Mouse (Mus musculus) E14TG2a.4 (cell line): ENCODE results near the gene Fars2.

Experiments
- H3K27me3 ChIP-seq: 2 replicates; pipeline ENCODE4 v1.6.1; 2014; ENCODE audit warnings: low read length, control low read depth; ENCODE audit not compliant: insufficient read depth
- H3K36me3 ChIP-seq: 2 replicates; pipeline ENCODE4 v1.6.1; 2014; ENCODE audit warnings: low read length, control low read depth; ENCODE audit not compliant: insufficient read depth
- H3K4me1 ChIP-seq: replicated peaks from 2 replicates; pipeline ENCODE4 v1.6.1; 2014; ENCODE audit warnings: low read depth, low read length, control low read depth
- H3K4me3 ChIP-seq: replicated peaks from 2 replicates; pipeline ENCODE4 v1.5.1; 2014; ENCODE audit warnings: mild to moderate bottlenecking, low read length
- H3K9me3 ChIP-seq: 2 replicates; pipeline ENCODE4 v1.6.1; 2014; ENCODE audit warnings: low read length, control low read depth
- CTCF ChIP-seq: conservative IDR thresholded peaks from 2 replicates; pipeline ENCODE4 v1.5.1; 2014; ENCODE audit warnings: low read length
- NANOG ChIP-seq: IDR thresholded peaks from 2 replicates; pipeline ENCODE4 v1.6.1; 2014; ENCODE audit warnings: borderline replicate concordance, low read length, mixed read lengths
- POU5F1 ChIP-seq: IDR thresholded peaks from 2 replicates; pipeline ENCODE4 v1.6.1; 2014; ENCODE audit warnings: low read length, borderline replicate concordance

Fars2 gene

DNA sequence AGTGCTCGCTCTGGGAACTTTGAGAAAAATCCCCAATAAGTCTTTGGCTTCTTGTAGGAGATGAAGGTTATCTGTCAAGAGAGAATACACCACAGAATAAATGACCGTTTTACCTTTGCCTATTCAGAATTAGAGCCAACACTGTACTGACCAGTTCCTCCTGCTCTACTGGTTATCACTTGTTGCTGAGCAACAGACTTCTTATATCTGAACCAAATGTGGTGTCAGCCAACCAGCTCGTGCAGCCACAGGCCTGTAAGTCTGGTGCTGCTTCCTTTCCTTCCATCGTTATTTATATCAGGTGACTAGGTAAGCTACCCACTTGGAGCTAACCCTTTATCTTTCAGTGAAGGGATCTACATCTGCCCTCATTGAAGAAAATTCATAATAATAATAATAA lies 179.4 kb downstream of the Fars2 start:
- no peak overlapping the region for H3K4me3 ChIP-seq
- no peaks in the 10 kb centered on the region for H3K27me3 ChIP-seq
- H3K36me3 ChIP-seq: no peaks in the 10 kb centered on the region
- H3K9me3 ChIP-seq: no peaks in the 10 kb centered on the region
- TF ChIP-seq NANOG (no peak), POU5F1 (no peak), CTCF (no peak)
- H3K4me1 ChIP-seq: peaks cover 31% of the 10 kb centered on the region

DNA sequence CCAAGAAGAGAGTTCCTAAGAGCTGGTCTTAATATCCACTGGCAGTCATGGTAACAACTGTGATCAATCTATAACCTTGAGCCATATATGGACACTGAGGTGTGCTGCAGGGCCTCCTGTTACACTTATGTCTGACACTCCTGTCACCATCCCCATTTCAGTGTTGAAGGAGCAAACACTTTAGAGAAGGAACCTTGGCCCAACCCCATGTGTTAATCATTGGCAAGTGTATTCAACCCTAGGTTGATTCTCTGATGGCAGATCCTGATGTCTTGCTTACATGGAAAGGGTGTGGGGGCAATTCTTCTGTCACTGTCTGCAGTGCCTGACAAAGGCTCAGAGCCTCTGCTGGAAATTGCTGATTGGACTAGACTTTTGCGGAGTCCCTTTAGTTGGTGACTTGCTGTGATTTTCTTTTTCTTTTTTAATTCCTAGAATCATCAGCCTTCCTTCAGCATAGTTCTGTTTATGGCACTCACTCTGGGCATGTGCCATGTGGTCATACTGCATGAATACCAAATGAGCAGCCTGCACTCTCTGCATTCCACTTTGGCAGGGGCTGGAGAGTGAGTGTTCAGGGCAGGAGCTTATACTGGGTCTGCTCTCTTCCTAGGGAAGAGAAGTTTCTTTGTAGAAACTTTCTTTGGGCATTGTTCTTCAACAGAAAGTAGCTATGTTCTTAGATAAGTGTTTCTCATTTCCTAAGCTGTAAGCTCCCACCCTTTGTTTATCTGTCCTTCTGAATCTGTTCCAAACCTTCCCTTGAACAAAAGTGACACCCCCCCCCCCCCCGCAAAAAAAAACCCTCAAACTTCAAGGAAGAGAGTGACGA lies 181.0 kb downstream of the Fars2 start:
- H3K27me3 ChIP-seq: no peaks in the 10 kb centered on the region
- H3K4me1 ChIP-seq: peaks cover 31% of the 10 kb centered on the region
- TF ChIP-seq CTCF (no peak), NANOG (no peak), POU5F1 (no peak)
- H3K9me3 ChIP-seq: no peaks in the 10 kb centered on the region
- H3K36me3 ChIP-seq: no peaks in the 10 kb centered on the region
- no peak overlapping the region for H3K4me3 ChIP-seq

DNA sequence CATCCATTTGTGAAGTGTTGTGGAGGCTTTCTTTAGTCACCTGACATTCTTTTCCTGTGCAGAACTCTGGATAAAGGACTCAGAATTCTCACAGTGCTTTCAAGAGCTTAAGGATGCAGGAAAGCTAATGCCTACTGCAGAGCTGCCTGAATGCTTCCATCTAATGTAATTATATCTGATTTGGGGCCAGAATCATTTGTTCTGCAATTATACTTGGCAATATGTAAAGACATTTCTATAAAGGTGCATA lies 181.5 kb downstream of the Fars2 start:
- H3K4me3 ChIP-seq: no peak overlapping the region
- no peak for TF ChIP-seq POU5F1
- no peak for TF ChIP-seq NANOG
- no peak for TF ChIP-seq CTCF
- no peaks in the 10 kb centered on the region for H3K27me3 ChIP-seq
- H3K4me1 ChIP-seq: peaks cover 31% of the 10 kb centered on the region
- no peaks in the 10 kb centered on the region for H3K9me3 ChIP-seq
- no peaks in the 10 kb centered on the region for H3K36me3 ChIP-seq

DNA sequence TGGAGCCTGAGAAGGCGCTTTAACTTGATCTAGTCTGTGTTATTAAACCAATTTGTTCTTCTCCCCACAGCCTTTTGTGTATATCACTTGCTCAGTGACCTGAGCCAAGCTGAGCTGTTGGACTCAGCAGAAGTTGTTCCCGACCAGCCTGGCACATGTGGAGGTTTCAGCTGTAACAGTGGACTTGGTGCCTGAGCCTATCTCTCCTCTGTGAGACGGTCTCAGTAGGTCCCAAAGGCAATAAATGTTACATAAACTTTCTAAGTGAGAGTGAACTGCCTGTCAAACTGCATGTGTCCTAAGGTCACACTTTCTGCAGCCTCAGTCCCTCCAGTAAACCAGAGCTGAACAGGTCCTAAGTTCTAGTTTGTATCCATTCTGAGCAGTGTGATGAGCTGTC lies 185.6 kb downstream of the Fars2 start:
- TF ChIP-seq NANOG: no peak
- no peak for TF ChIP-seq POU5F1
- TF ChIP-seq CTCF: no peak
- H3K9me3 ChIP-seq: no peaks in the 10 kb centered on the region
- H3K36me3 ChIP-seq: no peaks in the 10 kb centered on the region
- H3K4me3 ChIP-seq: no peak overlapping the region
- H3K4me1 ChIP-seq: peaks cover 11% of the 10 kb centered on the region
- no peaks in the 10 kb centered on the region for H3K27me3 ChIP-seq

DNA sequence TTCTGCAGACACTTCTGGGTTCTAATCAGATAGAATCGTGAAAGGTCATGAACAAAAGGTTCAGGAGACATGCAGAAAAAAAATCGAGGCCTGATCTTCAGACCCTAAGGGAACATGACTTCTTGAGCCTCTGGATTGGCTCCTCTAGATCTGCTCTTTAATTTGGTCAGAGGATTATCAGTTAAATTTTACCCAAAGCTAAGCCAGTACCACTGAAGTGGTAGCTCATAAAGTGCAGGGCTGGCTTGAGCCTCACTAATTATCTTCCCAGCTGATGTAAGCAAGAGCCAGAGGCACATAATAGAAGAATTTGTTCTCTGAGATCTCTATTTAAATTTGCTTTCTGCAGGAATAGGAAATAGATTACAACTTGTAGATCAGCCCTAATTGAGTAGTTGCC lies 188.1 kb downstream of the Fars2 start:
- Histone ChIP-seq H3K36me3 (no peaks in the 10 kb centered on the region), H3K4me1 (peaks cover 3% of the 10 kb centered on the region), H3K4me3 (no peak overlapping the region), H3K27me3 (no peaks in the 10 kb centered on the region), H3K9me3 (no peaks in the 10 kb centered on the region)
- TF ChIP-seq CTCF: no peak
- no peak for TF ChIP-seq NANOG
- no peak for TF ChIP-seq POU5F1

DNA sequence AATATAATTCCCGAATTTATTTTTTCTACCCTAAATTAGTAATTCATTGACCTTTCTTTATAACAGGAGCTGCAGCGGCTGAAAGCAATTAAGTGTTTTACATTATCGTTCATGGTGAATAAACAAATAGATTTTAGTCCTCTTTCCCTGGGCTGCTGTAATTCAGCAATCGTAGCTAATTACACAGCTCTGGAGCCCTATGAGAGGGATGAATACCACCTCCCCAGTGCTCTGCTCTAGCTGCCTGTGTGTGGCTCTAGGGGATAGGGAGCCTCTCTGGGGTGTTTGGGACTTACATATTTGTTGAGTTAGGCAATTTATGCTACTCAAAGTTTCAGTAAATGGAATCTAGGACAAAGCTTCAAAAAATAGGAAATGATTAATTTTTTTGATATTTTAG lies 190.2 kb downstream of the Fars2 start:
- H3K27me3 ChIP-seq: no peaks in the 10 kb centered on the region
- no peaks in the 10 kb centered on the region for H3K36me3 ChIP-seq
- peaks cover 19% of the 10 kb centered on the region for H3K4me1 ChIP-seq
- no peaks in the 10 kb centered on the region for H3K9me3 ChIP-seq
- no peak overlapping the region for H3K4me3 ChIP-seq
- TF ChIP-seq CTCF: no peak
- no peak for TF ChIP-seq NANOG

DNA sequence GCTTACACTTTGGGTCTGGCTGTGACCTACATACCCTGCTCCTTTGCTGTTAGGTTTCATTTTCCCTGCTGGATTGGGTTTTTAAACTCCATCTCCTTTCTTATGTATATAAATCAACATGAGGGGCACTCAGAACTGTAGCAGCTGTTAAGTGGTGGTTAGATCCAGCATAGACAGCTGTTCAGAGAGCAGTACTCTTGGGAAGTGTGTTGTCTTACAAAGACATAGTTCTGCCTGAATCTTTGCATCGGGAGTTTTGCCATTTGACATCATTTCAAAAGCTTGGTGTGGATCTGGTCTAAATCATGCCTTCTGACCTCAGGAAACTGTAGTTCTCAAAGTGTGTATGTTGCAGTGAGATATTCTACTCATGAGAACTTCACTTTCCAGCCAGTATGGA lies 191.9 kb downstream of the Fars2 start:
- Histone ChIP-seq H3K9me3 (no peaks in the 10 kb centered on the region), H3K4me3 (no peak overlapping the region), H3K27me3 (no peaks in the 10 kb centered on the region), H3K4me1 (peaks cover 19% of the 10 kb centered on the region), H3K36me3 (no peaks in the 10 kb centered on the region)
- TF ChIP-seq NANOG (no peak), CTCF (no peak), POU5F1 (no peak)

DNA sequence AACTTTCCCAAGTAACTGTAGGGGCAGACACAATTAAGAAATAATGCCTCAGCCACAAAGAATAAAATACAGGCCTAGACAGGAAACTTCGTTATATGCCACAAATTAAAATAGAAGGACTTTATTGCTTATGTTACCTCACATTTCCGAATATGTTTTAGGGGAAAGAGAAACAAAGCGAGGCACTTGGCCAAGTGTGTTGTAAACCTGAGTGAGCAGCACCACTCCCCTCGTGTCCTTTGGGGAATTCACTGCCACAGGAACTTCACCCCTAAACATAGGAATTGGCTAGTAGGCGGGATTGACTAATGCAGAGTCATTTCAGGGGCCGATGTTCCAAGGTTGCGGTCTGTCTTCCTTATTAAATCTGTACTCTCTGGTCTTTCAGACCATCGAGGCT lies 197.0 kb downstream of the Fars2 start:
- H3K27me3 ChIP-seq: no peaks in the 10 kb centered on the region
- peaks cover 32% of the 10 kb centered on the region for H3K4me1 ChIP-seq
- no peaks in the 10 kb centered on the region for H3K9me3 ChIP-seq
- no peaks in the 10 kb centered on the region for H3K36me3 ChIP-seq
- H3K4me3 ChIP-seq: no peak overlapping the region
- no peak for TF ChIP-seq CTCF
- TF ChIP-seq POU5F1: no peak
- TF ChIP-seq NANOG: no peak

DNA sequence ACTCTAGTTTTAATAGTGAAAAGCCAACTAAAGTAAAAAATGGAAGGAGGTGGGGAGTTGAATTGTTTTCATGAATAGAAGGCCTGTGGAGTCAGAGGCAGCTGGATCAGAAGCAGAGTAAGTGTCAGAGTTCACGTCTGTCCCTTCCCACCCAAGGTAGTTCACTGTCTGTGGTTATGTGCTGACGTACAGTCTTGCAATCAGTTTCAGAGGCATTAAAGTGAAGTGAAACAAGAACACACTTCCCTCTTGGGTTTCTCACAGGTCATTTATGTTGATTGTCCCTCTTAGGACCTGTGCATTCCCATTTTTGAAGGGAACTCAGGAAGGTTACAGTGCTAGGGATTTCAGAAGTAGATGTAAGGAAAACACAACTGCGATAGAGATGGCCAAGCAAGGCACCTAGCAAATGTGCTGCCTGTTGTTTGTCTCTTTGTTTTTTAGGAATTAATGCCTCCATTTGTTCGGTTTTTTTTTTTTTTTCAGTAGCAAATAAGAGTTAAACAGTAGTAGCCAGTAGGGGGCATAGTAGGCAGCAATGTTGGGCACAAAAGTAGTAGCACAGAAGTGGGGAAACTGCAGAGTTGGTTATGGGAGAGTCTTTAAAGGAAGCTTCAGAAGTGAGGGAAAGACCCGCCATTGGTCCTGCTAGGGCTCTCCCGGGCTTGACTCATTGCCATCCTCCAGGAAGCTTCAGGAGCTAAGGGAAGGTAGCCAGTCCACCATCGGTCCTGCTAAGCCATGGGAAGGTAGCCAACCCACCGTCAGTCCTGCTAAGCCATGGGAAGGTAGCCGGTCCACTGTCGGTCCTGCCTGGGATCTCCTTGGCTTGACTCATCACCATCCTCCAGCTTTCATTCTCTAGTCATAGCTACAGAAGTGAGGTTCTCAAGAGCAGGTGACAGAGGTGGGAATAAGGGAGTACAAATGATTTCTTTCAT lies 197.9 kb downstream of the Fars2 start:
- no peaks in the 10 kb centered on the region for H3K9me3 ChIP-seq
- H3K27me3 ChIP-seq: no peaks in the 10 kb centered on the region
- no peak overlapping the region for H3K4me3 ChIP-seq
- no peaks in the 10 kb centered on the region for H3K36me3 ChIP-seq
- TF ChIP-seq CTCF: peak; percentile 28
- TF ChIP-seq NANOG: no peak
- peaks cover 31% of the 10 kb centered on the region for H3K4me1 ChIP-seq
